Mouse (Mus musculus): Measurements from ENCODE around the gene Brd3.

- TF ChIP-seq CHD2 (IDR thresholded peaks at IDR 0.05; ENCODE audit: low read depth, low read length) (no peak), ZNF384 (IDR thresholded peaks at IDR 0.05; ENCODE audit: low read depth, low read length) (no peak), MAFK (IDR thresholded peaks at IDR 0.05; ENCODE audit: insufficient read depth, low read depth, low read length) (no peak), HCFC1 (IDR thresholded peaks at IDR 0.05; ENCODE audit: borderline replicate concordance, insufficient read depth, low read length) (no peak)
Measured at GRCm38 (mm10) chr2:27556921-27557320, 49.5 kb upstream of the Brd3 start.
